Mouse (Mus musculus) T-cell, adult 2 months (primary cell): Measurements from ENCODE around the gene Lpp.

Source experiments
- DNase-seq: peaks from one replicate; pipeline ENCODE4 v3.0.0; 2022; ENCODE audit warnings: low spot score

Gene Lpp

GRCm38 (mm10) chr16:24881981-24882775, 488.9 kb downstream of the Lpp start:
- no peak for DNase-seq

- DNase-seq, result no peak
Observed at GRCm38 (mm10) chr16:24884017-24884416, 490.7 kb downstream of the Lpp start.

GRCm38 (mm10) chr16:24886346-24886745, 493.0 kb downstream of the Lpp start:
- DNase-seq, result no peak

GRCm38 (mm10) chr16:24886943-24887342, 493.6 kb downstream of the Lpp start:
- no peak for DNase-seq

- DNase-seq, result no peak
Observed at GRCm38 (mm10) chr16:24891453-24891852, 498.1 kb downstream of the Lpp start.

GRCm38 (mm10) chr16:24895160-24895559, 501.9 kb downstream of the Lpp start:
- no peak for DNase-seq

- DNase-seq, result no peak
Observed at GRCm38 (mm10) chr16:24897641-24898040, 504.3 kb downstream of the Lpp start.

GRCm38 (mm10) chr16:24900241-24900796, 507.0 kb downstream of the Lpp start:
- no peak for DNase-seq

GRCm38 (mm10) chr16:24901139-24901859, 508.0 kb downstream of the Lpp start:
- DNase-seq, result no peak

GRCm38 (mm10) chr16:24902111-24902510, 508.8 kb downstream of the Lpp start:
- no peak for DNase-seq

- DNase-seq, result no peak
Observed at GRCm38 (mm10) chr16:24908926-24909325, 515.6 kb downstream of the Lpp start.

- DNase-seq, result no peak
Observed at GRCm38 (mm10) chr16:24910321-24910720, 517.0 kb downstream of the Lpp start.

GRCm38 (mm10) chr16:24910834-24911233, 517.5 kb downstream of the Lpp start:
- DNase-seq, result peak; percentile 38

GRCm38 (mm10) chr16:24912381-24912780, 519.1 kb downstream of the Lpp start:
- DNase-seq, result no peak

GRCm38 (mm10) chr16:24913021-24913420, 519.7 kb downstream of the Lpp start:
- DNase-seq, result peak; percentile 42

- no peak for DNase-seq
Observed at GRCm38 (mm10) chr16:24913641-24914392, 520.5 kb downstream of the Lpp start.

GRCm38 (mm10) chr16:24914393-24914751, 521.1 kb downstream of the Lpp start:
- no peak for DNase-seq

GRCm38 (mm10) chr16:24915470-24915869, 522.2 kb downstream of the Lpp start:
- no peak for DNase-seq

- no peak for DNase-seq
Observed at GRCm38 (mm10) chr16:24919349-24920012, 526.2 kb downstream of the Lpp start.

- DNase-seq, result no peak
Observed at GRCm38 (mm10) chr16:24930070-24930469, 536.8 kb downstream of the Lpp start.

GRCm38 (mm10) chr16:24930621-24931020, 537.3 kb downstream of the Lpp start:
- no peak for DNase-seq

GRCm38 (mm10) chr16:24932816-24933215, 539.5 kb downstream of the Lpp start:
- no peak for DNase-seq
